Mouse (Mus musculus) left cerebral cortex, adult 9 months (tissue): ENCODE data around the gene Gm26602.

ENCODE experiments used
- DNase-seq, 2 experiments: peaks; one replicate each; pipeline ENCODE4 v3.0.0; 2022; ENCODE audit warnings: low spot score in 2 of 2

Gene Gm26602

GRCm38 (mm10) chr10:79910556-79910955, at the start of gene Gm26602:
Gene Gm26602, plus strand, starts transcription at chr10:79910856.
- no peak for DNase-seq

- no peak for DNase-seq
Measured at GRCm38 (mm10) chr10:79861230-79862048, 49.2 kb upstream of the Gm26602 start.

- no peak for DNase-seq
Measured at GRCm38 (mm10) chr10:79862049-79862788, 48.4 kb upstream of the Gm26602 start.

GRCm38 (mm10) chr10:79862925-79863324, 47.7 kb upstream of the Gm26602 start:
- no peak for DNase-seq

GRCm38 (mm10) chr10:79864351-79865188, 46.1 kb upstream of the Gm26602 start:
- DNase-seq = no peak

- no peak for DNase-seq
Measured at GRCm38 (mm10) chr10:79865189-79865601, 45.5 kb upstream of the Gm26602 start.

- no peak for DNase-seq
Measured at GRCm38 (mm10) chr10:79865801-79866295, 44.8 kb upstream of the Gm26602 start.

GRCm38 (mm10) chr10:79866601-79867000, 44.1 kb upstream of the Gm26602 start:
- DNase-seq = no peak

- no peak for DNase-seq
Measured at GRCm38 (mm10) chr10:79871845-79872244, 38.8 kb upstream of the Gm26602 start.

GRCm38 (mm10) chr10:79872862-79873261, 37.8 kb upstream of the Gm26602 start:
- no peak for DNase-seq

- no peak for DNase-seq
Measured at GRCm38 (mm10) chr10:79873313-79873712, 37.3 kb upstream of the Gm26602 start.

GRCm38 (mm10) chr10:79873715-79874289, 36.9 kb upstream of the Gm26602 start:
- no peak for DNase-seq

GRCm38 (mm10) chr10:79874290-79874862, 36.3 kb upstream of the Gm26602 start, which contains the start of the genes Prtn3 and Plppr3:
Gene Prtn3, plus strand, starts transcription at chr10:79874476.
Gene Plppr3, minus strand, starts transcription at chr10:79874634.
- DNase-seq = no peak

GRCm38 (mm10) chr10:79877174-79877573, 33.5 kb upstream of the Gm26602 start:
- DNase-seq = no peak

GRCm38 (mm10) chr10:79877757-79878156, 32.9 kb upstream of the Gm26602 start:
- no peak for DNase-seq

GRCm38 (mm10) chr10:79879527-79879926, 31.1 kb upstream of the Gm26602 start:
- no peak for DNase-seq

GRCm38 (mm10) chr10:79880721-79881120, 29.9 kb upstream of the Gm26602 start:
- no peak for DNase-seq

GRCm38 (mm10) chr10:79881981-79882380, 28.7 kb upstream of the Gm26602 start:
- DNase-seq = no peak

- DNase-seq = peak in 1 of 2 experiments; percentile 86
Measured at GRCm38 (mm10) chr10:79883297-79884084, 27.2 kb upstream of the Gm26602 start.

GRCm38 (mm10) chr10:79884446-79884845, 26.2 kb upstream of the Gm26602 start:
- DNase-seq = no peak
